12 mouse cellular contexts compared by ENCODE assay signal in genomic region chr19:48260671-48261070, GRCm38 (mm10). TPM values are rescaled to one million over a fixed set of nuclear protein-coding genes. Genes with fewer than 3 reads are reported as not detected.
A peak's percentile ranks its signal among the peaks of the same experiment; 100 is the strongest.
DNase-seq lines count a peak whose midpoint lies in the region; ATAC-seq and TF ChIP-seq lines count a peak whose summit lies in the region.
"Had no signal": no experiment of that assay in that cellular context is flagged by ENCODE, and none has a peak within 500 bp of the region (broad histone marks: within the 10 kb centered on the region; RNA-seq: fewer than 3 reads in every experiment).

No protein-coding gene starts in this region.

- peak overlapping the region; percentile 20; the same call in 1 of the 2 replicates for H3K4me3 ChIP-seq in G1E (ENCODE audit: low read depth, low read length)
- no peak overlapping the region for H3K4me3 ChIP-seq in layer of hippocampus, adult 2 months
- H3K4me3 ChIP-seq in gastrocnemius, adult 2 months = no peak overlapping the region
- no peak overlapping the region for H3K4me3 ChIP-seq in heart, embryonic 11.5 days (ENCODE audit: low read depth, low read length)

- TF ChIP-seq CTCF in G1E (IDR thresholded peaks at IDR 0.05; ENCODE audit: low read depth, low read length) = no peak
- TF ChIP-seq CTCF in brain, embryonic 14.5 days (IDR thresholded peaks at IDR 0.05; ENCODE audit: borderline replicate concordance, extremely low read depth, insufficient read depth, insufficient read length) = no peak
- TF ChIP-seq CTCF in layer of hippocampus, adult 2 months (conservative IDR thresholded peaks at IDR 0.05) = no peak
- TF ChIP-seq CTCF in gastrocnemius, adult 2 months (IDR thresholded peaks at IDR 0.05) = no peak

- no peak for ATAC-seq in G1E (ENCODE audit: extremely low read depth, insufficient number of reproducible peaks, low FRiP score, poor library complexity, severe bottlenecking)
- ATAC-seq in heart, embryonic 11.5 days (replicated peaks; ENCODE audit: insufficient number of reproducible peaks, low FRiP score, low TSS enrichment) = no peak
- ATAC-seq: intestine, embryonic 16.5 days had no signal

- H3K4me1 ChIP-seq in G1E (ENCODE audit: insufficient read depth, low read depth, low read length) = no peaks in the 10 kb centered on the region
- H3K4me1 ChIP-seq in heart, embryonic 11.5 days (ENCODE audit: control insufficient read depth, insufficient read depth, low read length) = no peaks in the 10 kb centered on the region

- H3K9ac ChIP-seq in heart, embryonic 11.5 days (ENCODE audit: low read depth, low read length) = no peak overlapping the region

- H3K27me3 ChIP-seq in G1E (ENCODE audit: insufficient read depth, low read length) = no peaks in the 10 kb centered on the region
- no peaks in the 10 kb centered on the region for H3K27me3 ChIP-seq in heart, embryonic 11.5 days (ENCODE audit: control insufficient read depth, insufficient read depth, low read length)

- peak overlapping the region; percentile 74 for H3K27ac ChIP-seq in layer of hippocampus, adult 2 months
- no peak overlapping the region for H3K27ac ChIP-seq in gastrocnemius, adult 2 months
- no peak overlapping the region for H3K27ac ChIP-seq in heart, embryonic 11.5 days (ENCODE audit: low read depth, low read length)

- no peak for DNase-seq in G1E (ENCODE audit: low spot score)
- peak; percentile 59 for DNase-seq in brain, embryonic 14.5 days (ENCODE audit: low read depth)
- peak; percentile 82 to 89 for DNase-seq in layer of hippocampus, adult 2 months (ENCODE audit: low spot score in 2 of 2)
- DNase-seq in left cerebral cortex, postnatal 25 days (ENCODE audit: low spot score in 2 of 2) = peak; percentile 84 to 97
- DNase-seq in gastrocnemius, adult 2 months = no peak
- DNase-seq in lung, postnatal 14 days = no peak
- DNase-seq: lung, postnatal 10 days; retina, postnatal 1 day had no signal

- intact Hi-C loops in left cerebral cortex, postnatal 25 days (cut with DNase I) = loop anchor here (2.0 to 5.0 kb wide), 3 partner anchors 53 to 164 kb away; partner anchors contain the start of gene Sorcs3
- intact Hi-C loops in gastrocnemius, adult 2 months (cut with DNase I) = no loop called here

- H3K4me2 ChIP-seq in heart, embryonic 11.5 days = no peak overlapping the region

- TF ChIP-seq POLR2A in brain, embryonic 14.5 days (IDR thresholded peaks at IDR 0.05; ENCODE audit: borderline replicate concordance, extremely low read depth, insufficient read depth, insufficient read length, poor library complexity, severe bottlenecking) = no peak

- H3K36me3 ChIP-seq in G1E (replicated peaks) = no peaks in the 10 kb centered on the region
- no peaks in the 10 kb centered on the region for H3K36me3 ChIP-seq in heart, embryonic 11.5 days (ENCODE audit: control insufficient read depth, insufficient read depth, low read length)

- WGBS in heart, embryonic 11.5 days (ENCODE audit: insufficient replicate concordance) = 85% methylated on average over 8 of the region's 8 CpGs

- H3K9me3 ChIP-seq in G1E (replicated peaks) = peaks cover 76% of the 10 kb centered on the region
- no peaks in the 10 kb centered on the region for H3K9me3 ChIP-seq in heart, embryonic 11.5 days (replicated peaks; ENCODE audit: control insufficient read depth, low read length)

RNA-seq across cellular contexts. Expression of gene Sorcs3, which starts 54.8 kb away (rescaled TPM):
- total RNA-seq in G1E (2014; fragmentation: Nextera tagmentation) = not detected in 2 replicates
- total RNA-seq in G1E (2017) = not detected in 2 replicates
- not detected in 2 replicates for polyA plus RNA-seq in G1E (2012)
- 9.9 and 14.6 TPM in 2 replicates for polyA plus RNA-seq in brain, embryonic 14.5 days (2012; rRNA removed)
- total RNA-seq in layer of hippocampus, adult 2 months (2021) = 10 to 100 TPM; 34.1 to 34.3 TPM
- 10 to 100 TPM; 41.1 to 41.7 TPM for total RNA-seq in left cerebral cortex, postnatal 25 days (2021)
- not detected for total RNA-seq in gastrocnemius, adult 2 months (2021)
- 0.44 and 0.56 TPM in 2 replicates for polyA plus RNA-seq in heart, embryonic 11.5 days (2014; fragmentation: Nextera tagmentation; extraction: Ambion mirVana)
- total RNA-seq: adrenal gland, adult 18-20 months; MEL had no signal

Comparison
In these comparisons a context has a peak if more than half of its experiments do, and no peak if none do; other contexts are left out.
1. DNase-seq: peak in brain, embryonic 14.5 days (single experiment), layer of hippocampus, adult 2 months (2 of 2) and left cerebral cortex, postnatal 25 days (2 of 2); none in G1E (single experiment), gastrocnemius, adult 2 months (single experiment) and lung, postnatal 14 days (single experiment).
2. RNA of gene Sorcs3, which starts 54.8 kb away (total RNA-seq): 41.1 to 41.7 TPM in left cerebral cortex, postnatal 25 days and 34.1 to 34.3 TPM in layer of hippocampus, adult 2 months; not detected in gastrocnemius, adult 2 months and not detected in G1E; every median in the first group is over 10 times any median in the second.